Mouse (Mus musculus) MEL (cell line): Measurements from ENCODE around the gene Cxcl17.

Experiments
- CTCF ChIP-seq, 3 experiments: IDR thresholded peaks in 2 of 3; conservative IDR thresholded peaks in 1 of 3; 2 replicates each; pipeline ENCODE4 v1.5.1; 2011 to 2012; ENCODE audit warnings: low read length in 3 of 3, low read depth in 2 of 3, mild to moderate bottlenecking in 2 of 3, improper control_type of control experiment in 1 of 3, inconsistent platforms in 1 of 3, mixed read lengths in 1 of 3, moderate library complexity in 1 of 3; ENCODE audit not compliant: control insufficient read depth in 1 of 3, insufficient read depth in 1 of 3, poor library complexity in 1 of 3, severe bottlenecking in 1 of 3
- ETS1 ChIP-seq: IDR thresholded peaks from 2 replicates; pipeline ENCODE4 v1.6.1; 2012; ENCODE audit warnings: low read depth, mild to moderate bottlenecking, inconsistent platforms, low read length, improper control_type of control experiment, moderate library complexity
- MAFK ChIP-seq: IDR thresholded peaks from 2 replicates; pipeline ENCODE4 v1.6.1; 2011; ENCODE audit warnings: low read depth, mild to moderate bottlenecking, low read length, improper control_type of control experiment, borderline replicate concordance
- MYB ChIP-seq: IDR thresholded peaks from 2 replicates; pipeline ENCODE4 v1.6.1; 2011; ENCODE audit warnings: mild to moderate bottlenecking, low read depth, low read length, improper control_type of control experiment
- NELFE ChIP-seq: IDR thresholded peaks from 2 replicates; pipeline ENCODE4 v1.6.1; 2011; ENCODE audit warnings: low read depth, low read length, improper control_type of control experiment
- NRF1 ChIP-seq: IDR thresholded peaks from 2 replicates; pipeline ENCODE4 v1.6.1; 2014; ENCODE audit warnings: low read depth, mild to moderate bottlenecking, inconsistent platforms, low read length, improper control_type of control experiment, moderate library complexity; ENCODE audit not compliant: poor library complexity, insufficient read depth, severe bottlenecking
- POLR2A ChIP-seq, 2 experiments: IDR thresholded peaks; 2 replicates each; pipeline ENCODE4 v1.6.1; 2011 to 2012; ENCODE audit warnings: low read length in 2 of 2, mild to moderate bottlenecking in 2 of 2, control low read depth in 1 of 2, improper control_type of control experiment in 1 of 2, low read depth in 1 of 2, moderate library complexity in 1 of 2; ENCODE audit not compliant: control insufficient read depth in 1 of 2, insufficient read depth in 1 of 2, poor library complexity in 1 of 2
- TCF12 ChIP-seq: IDR thresholded peaks from 2 replicates; pipeline ENCODE4 v1.6.1; 2014; ENCODE audit warnings: low read depth, mild to moderate bottlenecking, inconsistent platforms, low read length, improper control_type of control experiment, moderate library complexity
- USF1 ChIP-seq: IDR thresholded peaks from 2 replicates; pipeline ENCODE4 v1.6.1; 2014; ENCODE audit warnings: low read depth, mild to moderate bottlenecking, inconsistent platforms, low read length, improper control_type of control experiment, moderate library complexity

- TF ChIP-seq NELFE (no peak), USF1 (no peak), CTCF (IDR thresholded peaks at IDR 0.05 in 2 of 3, conservative IDR thresholded peaks at IDR 0.05 in 1 of 3; ENCODE audit: control insufficient read depth in 1 of 3, insufficient read depth in 1 of 3, low read depth in 2 of 3, low read length in 3 of 3, poor library complexity in 1 of 3, severe bottlenecking in 1 of 3) (no peak), NRF1 (no peak), MYB (no peak), POLR2A (IDR thresholded peaks at IDR 0.05; ENCODE audit: control insufficient read depth in 1 of 2, insufficient read depth in 1 of 2, low read depth in 1 of 2, low read length in 2 of 2, poor library complexity in 1 of 2) (no peak), TCF12 (no peak), ETS1 (no peak), MAFK (no peak)
These were observed 19.1 kb downstream of the Cxcl17 start for GRCm38 (mm10) chr7:25393451-25394210.
